Mouse (Mus musculus) myocyte (in vitro differentiated cells): ENCODE results near the gene H2al1a.

ENCODE experiments used
- MAX ChIP-seq: IDR thresholded peaks from one replicate; pipeline ENCODE4 v1.6.1; 2011; ENCODE audit warnings: low read depth, mild to moderate bottlenecking, control low read depth
- POLR2A ChIP-seq: IDR thresholded peaks from one replicate; pipeline ENCODE4 v1.6.1; 2011; ENCODE audit warnings: low read depth, mild to moderate bottlenecking, control low read depth, moderate library complexity; ENCODE audit not compliant: insufficient read length

DNA sequence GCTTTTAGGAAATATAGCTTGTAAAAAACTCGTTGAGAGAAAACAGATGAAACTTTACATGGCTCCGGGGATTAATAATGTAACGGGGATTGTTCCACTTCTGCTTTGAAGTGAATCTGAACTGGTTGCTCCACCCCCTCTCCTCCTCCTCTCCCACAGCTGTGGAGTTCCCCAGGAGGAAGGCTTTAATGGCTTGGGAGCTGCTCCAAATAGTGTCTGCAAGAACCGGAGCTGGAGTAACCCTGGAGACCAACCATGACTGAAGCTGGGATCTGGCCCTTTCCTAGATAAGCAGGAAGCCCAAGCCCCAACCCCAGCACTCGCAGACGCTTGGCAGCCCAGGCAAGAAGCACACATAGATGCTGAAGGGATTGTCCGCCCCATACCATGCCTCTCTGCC, 31.3 kb upstream of the H2al1a start:
- TF ChIP-seq MAX (no peak), POLR2A (no peak)
